Mouse (Mus musculus) hindbrain, embryonic 11.5 days (tissue): ENCODE results near the gene Scap. TPM values are rescaled to one million over a fixed set of nuclear protein-coding genes. Genes with fewer than 3 reads are reported as not detected.
A peak's percentile ranks its signal among the peaks of the same experiment; 100 is the strongest.

Experiments used
- ATAC-seq: fragments of 200-750 bp; cut with Nextera tagmentation; 2 replicates; pipeline ENCODE4 v1.8.0; 2017; ENCODE audit warnings: mild to moderate bottlenecking, moderate TSS enrichment, moderate library complexity; ENCODE audit not compliant: low FRiP score
- DNase-seq: peaks from one replicate; pipeline ENCODE4 v3.0.0-alpha.2; 2015; ENCODE audit warnings: low spot score
- H3K27ac ChIP-seq: fragments of 300-500 bp; sonication (generic); 2 replicates; pipeline ENCODE4 v1.5.1; 2014; ENCODE audit warnings: mild to moderate bottlenecking, low read depth, low read length
- H3K27me3 ChIP-seq: fragments of 300-500 bp; sonication (generic); 2 replicates; pipeline ENCODE4 v1.6.1; 2014; ENCODE audit warnings: mild to moderate bottlenecking, low read length, moderate library complexity, mixed read lengths; ENCODE audit not compliant: control insufficient read depth, insufficient read depth
- H3K36me3 ChIP-seq: fragments of 300-500 bp; sonication (generic); 2 replicates; pipeline ENCODE4 v1.6.1; 2014; ENCODE audit warnings: mild to moderate bottlenecking, low read length, moderate library complexity, mixed read lengths; ENCODE audit not compliant: control insufficient read depth, insufficient read depth
- H3K4me1 ChIP-seq: fragments of 300-500 bp; sonication (generic); replicated peaks from 2 replicates; pipeline ENCODE4 v1.6.1; 2014; ENCODE audit warnings: low read length, mixed read lengths; ENCODE audit not compliant: control insufficient read depth, insufficient read depth
- H3K4me2 ChIP-seq: fragments of 300-500 bp; sonication (generic); replicated peaks from 2 replicates; pipeline ENCODE4 v1.6.1; 2014; ENCODE audit warnings: mild to moderate bottlenecking, low read depth, low read length
- H3K4me3 ChIP-seq: fragments of 300-500 bp; sonication (generic); 2 replicates; pipeline ENCODE4 v1.5.1; 2014; ENCODE audit warnings: low read depth, low read length
- H3K9ac ChIP-seq: fragments of 300-500 bp; sonication (generic); 2 replicates; pipeline ENCODE4 v1.6.1; 2014; ENCODE audit warnings: low read depth, low read length
- H3K9me3 ChIP-seq: fragments of 300-500 bp; sonication (generic); 2 replicates; pipeline ENCODE4 v1.6.1; 2016; ENCODE audit warnings: low read length; ENCODE audit not compliant: control insufficient read depth
- WGBS: fragments of 180-500 bp; shearing (Covaris S2); extraction: QIAGEN DNeasy Blood & Tissue Kit; methylation state at CpG from one replicate; pipeline ENCODE4 v1.1.7; 2014; 5-methylcytosine and 5-hydroxymethylcytosine counted together
- polyA plus RNA-seq: library from polyadenylated mRNA; unstranded; fragments of >200 nt; fragmentation: Nextera tagmentation; extraction: Ambion mirVana; gene quantifications from 2 replicates; pipeline ENCODE4 v1.2.1, GENCODE M21; 2014

The Scap gene
- polyA plus RNA-seq, 1 experiment from 2014 or later, result 26.0 TPM

GRCm38 (mm10) chr9:110408099-110408773 lies 75.1 kb downstream of the Scap start, which contains the start of gene Ptpn23:
Gene Ptpn23, minus strand, starts transcription at chr9:110408213.
- peak; percentile 95 for ATAC-seq
- peak within 1 kb of the TSS; percentile 92 for H3K4me3 ChIP-seq
- H3K4me1 ChIP-seq, result 0 out of 2 replicates have a peak, but pooled peaks cover 2% of the 10 kb centered on the region
- no peaks in the 10 kb centered on the region for H3K27me3 ChIP-seq
- no peaks in the 10 kb centered on the region for H3K36me3 ChIP-seq
- peak within 1 kb of the TSS; percentile 70; the same call in 1 of the 2 replicates for H3K27ac ChIP-seq
- H3K4me2 ChIP-seq, result peak within 1 kb of the TSS; percentile 92
- no peaks in the 10 kb centered on the region for H3K9me3 ChIP-seq
- peak; percentile 98 for DNase-seq
- H3K9ac ChIP-seq, result peak within 1 kb of the TSS; percentile 88
- 2% methylated on average over 38 of the region's 39 CpGs for WGBS

GRCm38 (mm10) chr9:110410908-110411887 lies 78.1 kb downstream of the Scap start:
- no peak overlapping the region for H3K4me2 ChIP-seq
- WGBS, result 47% methylated on average over 6 of the region's 6 CpGs

GRCm38 (mm10) chr9:110412926-110413325 lies 79.8 kb downstream of the Scap start:
- no peaks in the 10 kb centered on the region for H3K36me3 ChIP-seq
- H3K4me1 ChIP-seq, result no peaks in the 10 kb centered on the region
- no peak overlapping the region for H3K4me3 ChIP-seq
- no peaks in the 10 kb centered on the region for H3K9me3 ChIP-seq
- ATAC-seq (no peak), DNase-seq (no peak)
- no peak overlapping the region for H3K27ac ChIP-seq
- WGBS, result 84% methylated on average over 7 of the region's 7 CpGs
- H3K9ac ChIP-seq, result no peak overlapping the region
- H3K4me2 ChIP-seq, result no peak overlapping the region
- no peaks in the 10 kb centered on the region for H3K27me3 ChIP-seq

More at GRCm38 (mm10) chr9:110410908-110411887, 78.1 kb downstream of the Scap start:
- 0 out of 2 replicates have a peak, but pooled peaks cover 2% of the 10 kb centered on the region for H3K4me1 ChIP-seq
- no peak overlapping the region for H3K27ac ChIP-seq
- no peak overlapping the region for H3K4me3 ChIP-seq
- peak; percentile 88 for DNase-seq
- no peak for ATAC-seq
- no peak overlapping the region for H3K9ac ChIP-seq
- H3K36me3 ChIP-seq, result no peaks in the 10 kb centered on the region
- no peaks in the 10 kb centered on the region for H3K27me3 ChIP-seq
- H3K9me3 ChIP-seq, result no peaks in the 10 kb centered on the region

- Histone ChIP-seq H3K4me3 (no peak overlapping the region), H3K36me3 (no peaks in the 10 kb centered on the region), H3K4me2 (no peak overlapping the region), H3K9me3 (no peaks in the 10 kb centered on the region), H3K9ac (no peak overlapping the region), H3K27ac (no peak overlapping the region), H3K27me3 (no peaks in the 10 kb centered on the region), H3K4me1 (no peaks in the 10 kb centered on the region)
- ATAC-seq, result no peak
- 63% methylated on average over 9 of the region's 9 CpGs for WGBS
- peak; percentile 55 for DNase-seq
Measured at GRCm38 (mm10) chr9:110413785-110414184, 80.7 kb downstream of the Scap start.

GRCm38 (mm10) chr9:110419511-110420112 lies 86.5 kb downstream of the Scap start, which contains the start of gene Ngp:
Gene Ngp, plus strand, starts transcription at chr9:110419747.
- 90% methylated on average over 12 of the region's 12 CpGs for WGBS
- ATAC-seq, result no peak
- Histone ChIP-seq H3K27ac (no peak within 1 kb of the TSS), H3K9me3 (no peaks in the 10 kb centered on the region), H3K4me2 (no peak within 1 kb of the TSS), H3K4me1 (no peaks in the 10 kb centered on the region), H3K4me3 (no peak within 1 kb of the TSS), H3K27me3 (no peaks in the 10 kb centered on the region), H3K36me3 (no peaks in the 10 kb centered on the region), H3K9ac (no peak within 1 kb of the TSS)
- no peak for DNase-seq

GRCm38 (mm10) chr9:110431241-110431640 lies 98.2 kb downstream of the Scap start:
- DNase-seq, result no peak
- peaks cover 3% of the 10 kb centered on the region; the same call in 1 of the 2 replicates for H3K36me3 ChIP-seq
- no peak overlapping the region for H3K9ac ChIP-seq
- no peaks in the 10 kb centered on the region for H3K27me3 ChIP-seq
- no peak overlapping the region for H3K27ac ChIP-seq
- WGBS, result 74% methylated on average over 8 of the region's 8 CpGs
- ATAC-seq, result no peak
- no peak overlapping the region for H3K4me3 ChIP-seq
- no peaks in the 10 kb centered on the region for H3K9me3 ChIP-seq
- no peaks in the 10 kb centered on the region for H3K4me1 ChIP-seq
- no peak overlapping the region for H3K4me2 ChIP-seq

- H3K9ac ChIP-seq, result no peak overlapping the region
- no peaks in the 10 kb centered on the region for H3K4me1 ChIP-seq
- H3K9me3 ChIP-seq, result no peaks in the 10 kb centered on the region
- H3K36me3 ChIP-seq, result no peaks in the 10 kb centered on the region
- ATAC-seq (no peak), DNase-seq (no peak)
- 93% methylated on average over 2 of the region's 2 CpGs for WGBS
- H3K4me2 ChIP-seq, result no peak overlapping the region
- H3K27ac ChIP-seq, result no peak overlapping the region
- no peaks in the 10 kb centered on the region for H3K27me3 ChIP-seq
- no peak overlapping the region for H3K4me3 ChIP-seq
Measured at GRCm38 (mm10) chr9:110433045-110433444, 100.0 kb downstream of the Scap start.
